Mouse (Mus musculus) olfactory bulb, adult 2 months (tissue): ENCODE measurements around the gene Oaz1.

Experiments used
- CTCF ChIP-seq: fragments of 200-500 bp; IDR thresholded peaks from 2 replicates; pipeline ENCODE4 v1.5.1; 2012; ENCODE audit warnings: low read depth, mild to moderate bottlenecking, low read length, moderate library complexity; ENCODE audit not compliant: insufficient read depth
- POLR2A ChIP-seq: fragments of 200-500 bp; IDR thresholded peaks from 2 replicates; pipeline ENCODE4 v1.6.1; 2012; ENCODE audit warnings: mild to moderate bottlenecking, low read depth, low read length, moderate library complexity; ENCODE audit not compliant: insufficient read depth

DNA sequence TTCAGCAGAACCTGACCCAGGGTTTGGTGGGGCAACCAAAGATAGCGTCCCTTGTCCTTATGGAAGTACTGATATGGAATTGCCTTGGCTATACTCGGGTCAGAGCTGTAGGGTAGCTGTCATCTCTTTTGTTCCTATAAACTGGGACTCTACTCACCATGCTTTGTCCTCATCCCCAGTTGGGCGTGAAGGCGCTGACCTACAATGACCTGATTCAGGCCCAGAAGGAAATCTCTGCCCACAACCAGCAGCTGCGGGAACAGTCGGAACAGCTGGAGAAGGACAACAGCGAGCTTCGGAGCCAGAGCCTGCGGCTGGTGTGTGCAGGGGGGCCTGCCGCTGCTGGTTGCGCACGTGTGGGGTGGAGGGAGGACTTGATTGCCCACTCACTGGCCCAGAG is 41.6 kb upstream of the Oaz1 start:
- TF ChIP-seq POLR2A: no peak
- no peak for TF ChIP-seq CTCF
